Mouse (Mus musculus) mouse trophoblast stem cell (cell line): Measurements from ENCODE around the gene Ceacam20.
"Not testable (repeated sequence)": the region's sequence is repeated elsewhere in the genome, so short reads cannot be mapped to it uniquely, and the experiment has no call there.

Source experiments
- in situ Hi-C, 2 experiments: fragments of 300-500 bp; cut with MseI, MboI; formaldehyde crosslinking; loops; 2 replicates in 1 of 2; 3 replicates in 1 of 2; pipeline ENCODE4 v1.15.1; 2025

Ceacam20 gene

DNA sequence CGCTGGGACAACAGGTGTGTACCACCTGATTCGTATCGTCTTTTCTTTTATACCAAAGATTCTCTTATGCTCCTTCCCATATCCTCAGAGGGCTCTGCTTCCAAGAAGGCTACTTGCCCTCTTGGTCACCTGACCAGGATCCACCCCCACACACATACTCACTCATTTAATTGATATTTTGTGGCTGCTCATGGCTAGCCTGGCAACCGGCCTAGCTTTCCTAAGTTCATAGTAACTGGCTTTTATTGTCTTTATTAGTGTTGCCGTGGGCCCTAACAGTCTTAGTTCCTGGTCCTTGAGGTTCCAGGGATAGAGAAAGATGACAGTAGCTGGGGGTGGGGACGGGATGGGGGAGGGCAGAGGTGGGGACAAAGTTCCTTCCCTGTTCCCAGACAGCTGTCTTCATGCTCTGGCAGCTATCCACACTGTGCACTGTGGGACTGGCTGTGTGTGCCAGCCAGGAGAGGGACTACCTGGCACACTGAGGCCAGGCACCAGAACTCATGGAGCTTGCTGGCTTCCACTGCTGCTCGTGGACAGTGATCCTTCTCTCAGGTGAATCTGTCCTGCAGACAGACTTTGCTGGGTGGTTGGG, at the start of gene Ceacam20:
Gene Ceacam20 (plus strand): TSS at position 428 of the 595 bp plus-strand sequence.
- in situ Hi-C loops, result no loop called here

DNA sequence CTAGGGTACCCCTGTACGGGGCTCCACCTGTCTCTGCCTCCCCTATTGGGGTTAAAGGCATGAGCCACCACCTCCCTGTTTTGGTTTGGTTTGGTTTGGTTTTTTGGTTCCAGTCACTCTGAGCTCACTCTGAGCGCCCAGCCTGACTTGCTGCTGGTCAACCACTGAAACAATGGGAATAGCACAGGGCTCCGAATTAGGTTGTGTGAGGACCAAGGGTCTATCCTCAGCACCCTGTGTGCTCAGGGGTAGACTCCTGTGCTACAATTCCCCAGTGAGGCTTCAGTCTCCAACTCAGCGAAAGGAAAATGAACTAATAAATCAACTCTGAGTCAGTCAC, 45.1 kb upstream of the Ceacam20 start:
- in situ Hi-C loops, result no loop called here

DNA sequence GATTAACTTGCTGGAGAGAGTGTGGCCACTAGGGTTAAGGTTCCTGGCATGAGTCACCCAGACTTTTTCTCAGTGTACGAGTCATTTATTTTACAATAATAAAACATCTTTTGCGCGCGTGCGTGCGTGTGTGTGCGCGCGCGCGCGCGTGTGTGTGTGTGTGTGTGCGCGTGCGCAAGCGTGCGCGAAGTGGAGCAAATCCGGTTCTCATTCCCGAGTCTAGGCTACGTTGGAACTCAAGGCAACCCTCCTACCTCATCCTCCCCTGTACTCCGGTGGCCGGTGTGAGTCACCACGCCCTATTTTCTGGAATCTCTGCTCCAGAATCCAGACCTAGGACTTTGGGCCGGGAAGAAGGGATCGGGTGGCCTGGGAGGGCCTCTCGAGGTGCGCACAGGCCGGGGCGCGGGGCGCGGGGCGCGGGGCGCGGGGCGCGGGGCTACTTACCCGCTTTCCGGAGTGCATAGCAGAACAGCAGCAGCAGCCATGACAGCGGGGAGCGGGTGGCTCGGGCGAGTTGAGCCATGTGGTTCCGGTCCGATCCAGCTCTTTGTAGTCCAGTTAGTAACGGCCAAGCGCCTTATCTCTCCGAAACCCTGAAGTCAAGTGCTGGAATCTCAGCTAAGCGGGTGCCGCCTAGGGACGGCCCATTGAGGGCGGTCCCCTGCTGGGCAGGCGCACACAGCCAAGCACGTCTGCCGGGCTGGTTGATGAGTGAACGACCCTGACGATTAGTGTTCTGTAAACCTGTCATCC, 44.5 kb upstream of the Ceacam20 start, which contains the start of gene Pvr:
Gene Pvr (minus strand): TSS at position 655 of the 756 bp plus-strand sequence.
- in situ Hi-C loops, result no loop called here

- in situ Hi-C loops, result no loop called here
Observed at GRCm38 (mm10) chr7:19923354-19923753, 41.9 kb upstream of the Ceacam20 start.

- in situ Hi-C loops, result no loop called here
Observed at GRCm38 (mm10) chr7:19923797-19924196, 41.4 kb upstream of the Ceacam20 start.

GRCm38 (mm10) chr7:19925376-19925775, 39.8 kb upstream of the Ceacam20 start:
- in situ Hi-C loops, result no loop called here

GRCm38 (mm10) chr7:19926849-19927480, 38.2 kb upstream of the Ceacam20 start:
- in situ Hi-C loops, result no loop called here

- in situ Hi-C loops, result no loop called here
Observed at GRCm38 (mm10) chr7:19928486-19928885, 36.7 kb upstream of the Ceacam20 start.

- in situ Hi-C loops, result not testable (repeated sequence)
Observed at GRCm38 (mm10) chr7:19930481-19930880, 34.7 kb upstream of the Ceacam20 start.

DNA sequence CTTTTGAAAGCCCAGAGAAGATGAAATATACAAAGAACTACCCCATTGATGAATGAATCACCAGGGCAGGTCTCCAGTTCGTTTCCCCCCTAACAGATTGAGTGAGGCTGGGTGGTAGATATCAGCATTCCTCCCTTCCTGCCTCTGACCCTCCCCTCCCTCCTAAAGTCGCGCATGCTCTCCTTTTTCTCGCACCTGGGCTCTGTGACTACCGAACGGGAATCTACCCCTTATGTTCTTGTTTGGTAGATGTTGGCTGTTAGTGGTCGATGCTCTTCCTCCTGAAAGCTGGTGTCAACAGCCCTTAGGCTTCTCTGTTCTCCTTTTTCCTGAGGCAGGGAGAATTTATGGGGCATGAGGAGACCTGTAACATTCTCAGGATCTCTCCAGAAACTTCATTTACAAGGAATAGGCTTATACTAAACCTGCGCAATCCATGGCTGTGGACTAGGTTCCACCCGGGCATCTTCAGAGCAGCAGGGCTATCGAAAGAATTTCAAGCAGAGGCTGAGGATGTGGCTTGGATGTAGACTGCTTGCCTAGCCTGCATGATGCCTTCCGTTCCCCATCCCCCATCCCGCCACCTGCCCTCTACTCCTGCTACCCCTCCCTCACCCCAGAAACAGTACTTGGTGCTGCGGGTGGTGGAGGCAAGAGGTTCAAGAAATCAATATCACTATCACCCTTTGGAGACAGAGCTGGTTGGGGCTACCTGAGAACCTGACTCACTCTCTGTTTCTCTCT, 32.9 kb upstream of the Ceacam20 start:
- in situ Hi-C loops, result no loop called here

DNA sequence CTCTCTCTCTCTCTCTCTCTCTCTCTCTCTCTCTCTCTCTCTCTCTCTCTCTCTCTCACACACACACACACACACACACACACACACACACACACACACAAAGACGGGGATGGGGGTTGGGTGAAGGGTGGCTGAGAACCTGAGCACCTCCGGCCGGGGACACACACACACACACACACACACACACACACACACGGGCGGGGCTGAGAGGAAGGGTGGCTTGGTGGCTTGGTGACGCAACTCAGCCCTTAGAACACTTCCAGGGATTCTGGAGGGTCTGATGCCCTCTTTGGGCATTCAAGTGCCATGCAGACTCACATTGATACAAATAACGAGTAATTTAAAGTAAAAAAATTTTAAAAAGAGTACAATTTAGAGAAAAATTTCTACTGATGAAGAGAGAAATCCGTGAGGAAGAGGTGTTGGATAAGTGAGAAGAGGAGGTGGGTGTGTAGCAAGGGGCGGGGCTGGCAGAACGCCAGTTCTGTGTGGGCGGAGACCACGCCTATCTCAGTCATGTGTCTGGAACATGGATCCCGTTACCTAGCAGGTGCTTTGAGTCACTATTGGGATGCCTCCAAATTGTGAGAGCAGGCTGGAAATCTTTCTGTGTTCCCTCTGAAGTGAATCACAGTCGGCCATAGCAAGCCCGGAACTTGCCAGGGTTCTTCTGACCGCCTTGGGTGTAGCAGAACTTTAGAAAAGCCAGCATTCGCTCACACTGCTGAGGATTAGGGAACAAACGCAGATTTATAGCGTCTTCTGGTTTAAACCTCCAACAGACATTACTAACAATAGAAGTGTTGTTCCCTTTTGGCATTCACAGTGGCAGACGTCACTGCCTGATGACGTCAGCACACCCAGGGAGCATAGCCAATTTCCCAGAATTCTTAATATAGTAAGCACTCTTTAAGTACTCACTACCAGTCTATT, 32.1 kb upstream of the Ceacam20 start:
- in situ Hi-C loops, result no loop called here

DNA sequence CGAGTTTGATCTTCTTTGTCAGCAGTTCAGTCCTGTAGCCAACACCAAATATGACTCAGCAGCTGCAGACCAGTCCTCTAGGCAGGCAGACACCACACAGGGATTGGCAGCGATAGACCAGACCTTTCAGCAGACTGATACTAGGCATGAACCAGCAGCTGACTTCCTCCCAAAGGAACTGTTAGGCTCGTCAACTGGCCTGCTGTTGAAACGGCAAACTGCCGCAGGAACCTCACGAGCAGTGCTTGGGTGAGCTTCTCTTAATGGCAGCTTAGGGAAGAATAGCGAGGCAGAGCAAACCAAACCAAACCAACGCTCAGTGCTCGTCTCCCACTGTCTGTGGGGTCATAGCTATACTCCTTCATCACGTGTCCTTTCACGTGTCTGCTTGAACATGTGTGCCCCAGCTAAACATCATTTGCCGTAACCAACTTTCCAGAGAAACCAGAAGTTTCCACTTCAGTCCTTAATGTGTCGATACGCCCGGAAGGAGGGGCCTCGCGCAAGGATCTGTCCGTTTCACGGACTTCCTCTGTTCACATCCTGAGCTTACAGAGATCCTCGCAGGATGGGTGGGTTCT, 30.0 kb upstream of the Ceacam20 start:
- in situ Hi-C loops, result no loop called here

DNA sequence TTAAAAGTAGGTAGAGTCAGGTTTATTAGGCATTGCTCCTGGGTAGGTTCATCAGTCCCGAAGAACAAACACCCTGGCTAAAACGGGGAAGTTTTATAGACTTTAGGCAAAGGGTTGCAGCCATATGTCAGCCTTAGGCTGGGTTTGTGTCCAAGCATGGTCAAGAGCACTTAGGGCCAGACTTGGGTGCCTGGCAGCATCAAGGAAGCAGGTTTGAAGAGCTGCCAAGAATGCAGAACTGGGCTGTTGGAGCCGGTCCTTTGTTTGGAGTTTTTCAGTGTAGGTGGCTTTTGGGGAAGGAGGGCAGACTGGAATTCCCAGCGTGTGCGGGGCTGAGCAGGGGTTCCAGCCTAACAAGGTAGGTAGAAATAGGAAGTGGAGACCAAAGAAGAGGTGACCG, 29.3 kb upstream of the Ceacam20 start:
- in situ Hi-C loops, result no loop called here

GRCm38 (mm10) chr7:19937229-19937821, 27.9 kb upstream of the Ceacam20 start:
- in situ Hi-C loops, result no loop called here

GRCm38 (mm10) chr7:19939555-19940235, 25.5 kb upstream of the Ceacam20 start:
- in situ Hi-C loops, result no loop called here

DNA sequence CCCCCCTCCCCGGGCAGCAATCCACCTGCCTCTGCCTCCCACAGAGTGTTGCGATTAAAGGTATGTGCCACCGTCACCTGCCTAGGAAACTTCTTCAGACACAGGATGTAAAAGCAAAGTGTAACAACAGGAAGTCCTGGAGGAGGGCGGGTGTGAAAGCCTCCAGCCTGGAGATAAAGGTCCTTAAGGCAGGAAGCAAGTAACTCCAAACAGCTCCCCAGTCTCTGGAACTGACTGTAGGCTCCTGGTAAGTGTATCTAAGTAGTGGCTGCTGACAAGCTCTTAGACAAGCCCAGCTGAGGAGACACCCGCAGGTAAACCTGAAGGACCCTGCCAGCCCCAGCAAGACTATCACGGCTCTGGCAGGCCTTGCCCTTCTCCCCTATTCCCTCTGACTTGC, 25.0 kb upstream of the Ceacam20 start:
- in situ Hi-C loops, result no loop called here

- in situ Hi-C loops, result no loop called here
Observed at GRCm38 (mm10) chr7:19944709-19945108, 20.5 kb upstream of the Ceacam20 start.

DNA sequence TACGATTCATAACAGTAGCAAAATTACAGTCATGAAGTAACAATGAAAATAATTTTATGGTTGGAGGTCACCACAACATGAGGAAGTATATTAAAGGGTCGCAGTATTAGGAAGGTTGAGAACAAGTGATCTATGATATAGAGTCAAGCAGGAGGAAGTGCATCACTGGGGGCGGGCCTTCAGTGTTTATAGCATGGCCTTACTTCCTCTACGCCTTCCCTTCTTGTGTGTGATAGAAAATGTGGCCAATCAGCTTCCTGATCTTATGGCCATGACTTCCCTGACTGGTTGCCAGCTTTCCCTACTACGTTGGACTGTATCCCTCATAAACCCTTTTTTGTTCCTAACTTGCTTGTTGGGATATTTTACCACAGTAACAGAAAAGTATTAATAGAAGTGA, 20.0 kb upstream of the Ceacam20 start:
- in situ Hi-C loops, result no loop called here

GRCm38 (mm10) chr7:19945821-19946515, 19.2 kb upstream of the Ceacam20 start:
- in situ Hi-C loops, result no loop called here
